Mouse (Mus musculus): ENCODE data around the gene Cpox. TPM values are rescaled to one million over a fixed set of nuclear protein-coding genes. Genes with fewer than 3 reads are reported as not detected.

Gene Cpox
- polyA plus RNA-seq, 1 experiment from 2014 or later, result 29.6 TPM

DNA sequence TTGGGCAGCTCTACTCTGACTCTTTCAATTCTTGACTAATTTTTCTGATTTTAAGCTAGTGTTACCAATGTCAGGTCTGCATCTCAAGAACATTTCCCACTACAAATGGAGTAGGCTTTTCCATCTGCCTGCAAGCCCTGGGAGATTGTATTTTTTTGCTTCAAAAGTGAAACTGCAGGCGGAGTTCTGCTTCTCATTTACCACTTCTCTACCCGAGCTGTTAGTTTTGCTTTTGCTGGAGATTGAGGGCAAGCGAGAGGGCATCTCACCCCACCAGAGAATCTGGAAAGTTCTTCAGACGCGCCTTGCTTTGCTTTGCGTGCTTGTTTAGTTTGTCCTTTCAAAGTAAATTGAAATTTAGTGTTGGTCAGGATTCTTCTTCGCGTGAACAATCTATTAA is 42.1 kb downstream of the Cpox start:
- H3K27me3 ChIP-seq (ENCODE audit: control insufficient read depth, insufficient read depth, low read length), result no peaks in the 10 kb centered on the region
- ATAC-seq (ENCODE audit: low FRiP score, low TSS enrichment), result no peak
- no peak overlapping the region for H3K9ac ChIP-seq (ENCODE audit: low read depth, low read length)
- H3K4me2 ChIP-seq (replicated peaks; ENCODE audit: low read depth, low read length), result no peak overlapping the region
- no peak overlapping the region for H3K27ac ChIP-seq (ENCODE audit: low read depth, low read length)
- no peaks in the 10 kb centered on the region for H3K4me1 ChIP-seq (ENCODE audit: control insufficient read depth, insufficient read depth, low read length)
- no peak overlapping the region for H3K4me3 ChIP-seq (ENCODE audit: low read length)
- no peaks in the 10 kb centered on the region for H3K36me3 ChIP-seq (ENCODE audit: control insufficient read depth, insufficient read depth, low read length)
- no peaks in the 10 kb centered on the region for H3K9me3 ChIP-seq (ENCODE audit: control insufficient read depth, low read length)
- 78% methylated on average over 8 of the region's 8 CpGs for WGBS

GRCm38 (mm10) chr16:58713128-58713527 is 43.0 kb downstream of the Cpox start:
- no peak overlapping the region for H3K4me3 ChIP-seq (ENCODE audit: low read length)
- ATAC-seq (ENCODE audit: low FRiP score, low TSS enrichment), result no peak
- H3K36me3 ChIP-seq (ENCODE audit: control insufficient read depth, insufficient read depth, low read length), result no peaks in the 10 kb centered on the region
- no peak overlapping the region for H3K4me2 ChIP-seq (replicated peaks; ENCODE audit: low read depth, low read length)
- H3K9me3 ChIP-seq (ENCODE audit: control insufficient read depth, low read length), result no peaks in the 10 kb centered on the region
- WGBS, result 89% methylated on average over 1 of the region's 1 CpGs
- H3K9ac ChIP-seq (ENCODE audit: low read depth, low read length), result no peak overlapping the region
- H3K27ac ChIP-seq (ENCODE audit: low read depth, low read length), result no peak overlapping the region
- no peaks in the 10 kb centered on the region for H3K27me3 ChIP-seq (ENCODE audit: control insufficient read depth, insufficient read depth, low read length)
- H3K4me1 ChIP-seq (ENCODE audit: control insufficient read depth, insufficient read depth, low read length), result no peaks in the 10 kb centered on the region

- Histone ChIP-seq H3K27me3 (ENCODE audit: control insufficient read depth, insufficient read depth, low read length) (no peaks in the 10 kb centered on the region), H3K9ac (ENCODE audit: low read depth, low read length) (no peak overlapping the region), H3K4me3 (ENCODE audit: low read length) (no peak overlapping the region), H3K9me3 (ENCODE audit: control insufficient read depth, low read length) (no peaks in the 10 kb centered on the region), H3K4me2 (replicated peaks; ENCODE audit: low read depth, low read length) (no peak overlapping the region), H3K4me1 (ENCODE audit: control insufficient read depth, insufficient read depth, low read length) (no peaks in the 10 kb centered on the region), H3K27ac (ENCODE audit: low read depth, low read length) (no peak overlapping the region), H3K36me3 (ENCODE audit: control insufficient read depth, insufficient read depth, low read length) (no peaks in the 10 kb centered on the region)
- 71% methylated on average over 4 of the region's 4 CpGs for WGBS
- no peak for ATAC-seq (ENCODE audit: low FRiP score, low TSS enrichment)
Observed at GRCm38 (mm10) chr16:58715018-58715417, 44.9 kb downstream of the Cpox start.

GRCm38 (mm10) chr16:58718666-58719120 is 48.6 kb downstream of the Cpox start, which contains the start of gene Gpr15:
Gene Gpr15 (minus strand): TSS chr16:58719070.
- no peaks in the 10 kb centered on the region for H3K27me3 ChIP-seq (ENCODE audit: control insufficient read depth, insufficient read depth, low read length)
- no peaks in the 10 kb centered on the region for H3K4me1 ChIP-seq (ENCODE audit: control insufficient read depth, insufficient read depth, low read length)
- H3K9ac ChIP-seq (ENCODE audit: low read depth, low read length), result no peak within 1 kb of the TSS
- H3K4me2 ChIP-seq (replicated peaks; ENCODE audit: low read depth, low read length), result no peak within 1 kb of the TSS
- no peak within 1 kb of the TSS for H3K27ac ChIP-seq (ENCODE audit: low read depth, low read length)
- 94% methylated on average over 7 of the region's 7 CpGs for WGBS
- no peak within 1 kb of the TSS for H3K4me3 ChIP-seq (ENCODE audit: low read length)
- no peaks in the 10 kb centered on the region for H3K36me3 ChIP-seq (ENCODE audit: control insufficient read depth, insufficient read depth, low read length)
- no peaks in the 10 kb centered on the region for H3K9me3 ChIP-seq (ENCODE audit: control insufficient read depth, low read length)
- ATAC-seq (ENCODE audit: low FRiP score, low TSS enrichment), result no peak

GRCm38 (mm10) chr16:58722292-58722691 is 52.2 kb downstream of the Cpox start:
- Histone ChIP-seq H3K27me3 (ENCODE audit: control insufficient read depth, insufficient read depth, low read length) (no peaks in the 10 kb centered on the region), H3K36me3 (ENCODE audit: control insufficient read depth, insufficient read depth, low read length) (no peaks in the 10 kb centered on the region), H3K4me1 (ENCODE audit: control insufficient read depth, insufficient read depth, low read length) (no peaks in the 10 kb centered on the region), H3K4me2 (replicated peaks; ENCODE audit: low read depth, low read length) (no peak overlapping the region), H3K9me3 (ENCODE audit: control insufficient read depth, low read length) (no peaks in the 10 kb centered on the region), H3K4me3 (ENCODE audit: low read length) (no peak overlapping the region), H3K27ac (ENCODE audit: low read depth, low read length) (no peak overlapping the region), H3K9ac (ENCODE audit: low read depth, low read length) (no peak overlapping the region)
- 90% methylated on average over 2 of the region's 2 CpGs for WGBS
- ATAC-seq (ENCODE audit: low FRiP score, low TSS enrichment), result no peak

- Histone ChIP-seq H3K4me3 (ENCODE audit: low read length) (peak overlapping the region; percentile 47; the same call in 1 of the 2 replicates), H3K4me2 (replicated peaks; ENCODE audit: low read depth, low read length) (peak overlapping the region; percentile 42), H3K27me3 (ENCODE audit: control insufficient read depth, insufficient read depth, low read length) (no peaks in the 10 kb centered on the region), H3K36me3 (ENCODE audit: control insufficient read depth, insufficient read depth, low read length) (peaks cover 18% of the 10 kb centered on the region), H3K4me1 (ENCODE audit: control insufficient read depth, insufficient read depth, low read length) (no peaks in the 10 kb centered on the region), H3K9ac (ENCODE audit: low read depth, low read length) (no peak overlapping the region), H3K9me3 (ENCODE audit: control insufficient read depth, low read length) (no peaks in the 10 kb centered on the region), H3K27ac (ENCODE audit: low read depth, low read length) (no peak overlapping the region)
- WGBS, result 77% methylated on average over 11 of the region's 11 CpGs
- ATAC-seq (ENCODE audit: low FRiP score, low TSS enrichment), result no peak
Observed at GRCm38 (mm10) chr16:58726680-58727476, 56.8 kb downstream of the Cpox start.

- ATAC-seq (ENCODE audit: low FRiP score, low TSS enrichment), result peak; percentile 100
- H3K36me3 ChIP-seq (ENCODE audit: control insufficient read depth, insufficient read depth, low read length), result peaks cover 26% of the 10 kb centered on the region
- peak within 1 kb of the TSS; percentile 72 for H3K27ac ChIP-seq (ENCODE audit: low read depth, low read length)
- H3K4me1 ChIP-seq (ENCODE audit: control insufficient read depth, insufficient read depth, low read length), result no peaks in the 10 kb centered on the region
- H3K4me3 ChIP-seq (ENCODE audit: low read length), result peak within 1 kb of the TSS; percentile 47
- no peaks in the 10 kb centered on the region for H3K9me3 ChIP-seq (ENCODE audit: control insufficient read depth, low read length)
- peak within 1 kb of the TSS; percentile 50 for H3K4me2 ChIP-seq (replicated peaks; ENCODE audit: low read depth, low read length)
- H3K27me3 ChIP-seq (ENCODE audit: control insufficient read depth, insufficient read depth, low read length), result no peaks in the 10 kb centered on the region
- 2% methylated on average over 30 of the region's 35 CpGs for WGBS
- peak within 1 kb of the TSS; percentile 62 for H3K9ac ChIP-seq (ENCODE audit: low read depth, low read length)
Observed at GRCm38 (mm10) chr16:58727477-58728131, 57.5 kb downstream of the Cpox start, which contains the start of gene Cldnd1. Gene Cldnd1 (plus strand): TSS chr16:58727910.

DNA sequence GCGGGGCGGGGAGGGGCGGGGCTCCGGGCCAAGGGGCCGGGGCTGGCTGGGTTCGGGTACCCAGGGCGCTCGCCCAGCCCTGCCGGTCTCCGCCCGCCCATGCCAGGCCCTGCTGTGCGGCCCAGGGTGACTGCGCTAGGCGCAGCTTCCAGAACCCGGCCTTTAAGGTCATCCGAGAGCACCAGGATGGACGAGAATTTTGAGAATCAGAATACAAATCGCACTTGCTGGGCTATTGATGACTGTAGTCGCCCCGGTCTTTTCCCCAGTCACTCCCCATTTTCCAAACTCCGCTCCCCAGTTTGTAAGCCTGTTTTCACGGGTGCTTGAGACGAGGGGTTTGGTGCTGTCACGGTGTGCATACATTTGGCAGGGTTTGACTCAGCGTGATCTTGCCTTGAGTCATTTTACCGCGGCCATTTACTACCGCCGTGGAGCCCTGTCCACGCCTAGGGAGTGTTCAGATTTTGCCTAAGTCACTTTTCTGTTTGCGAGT is 58.1 kb downstream of the Cpox start:
- H3K27me3 ChIP-seq (ENCODE audit: control insufficient read depth, insufficient read depth, low read length), result no peaks in the 10 kb centered on the region
- no peaks in the 10 kb centered on the region for H3K4me1 ChIP-seq (ENCODE audit: control insufficient read depth, insufficient read depth, low read length)
- no peaks in the 10 kb centered on the region for H3K9me3 ChIP-seq (ENCODE audit: control insufficient read depth, low read length)
- H3K4me2 ChIP-seq (replicated peaks; ENCODE audit: low read depth, low read length), result peak overlapping the region; percentile 50
- H3K36me3 ChIP-seq (ENCODE audit: control insufficient read depth, insufficient read depth, low read length), result peaks cover 28% of the 10 kb centered on the region
- peak overlapping the region; percentile 62 for H3K9ac ChIP-seq (ENCODE audit: low read depth, low read length)
- 2% methylated on average over 29 of the region's 31 CpGs for WGBS
- H3K27ac ChIP-seq (ENCODE audit: low read depth, low read length), result peak overlapping the region; percentile 72
- peak; percentile 93 for ATAC-seq (ENCODE audit: low FRiP score, low TSS enrichment)
- peak overlapping the region; percentile 47 for H3K4me3 ChIP-seq (ENCODE audit: low read length)

DNA sequence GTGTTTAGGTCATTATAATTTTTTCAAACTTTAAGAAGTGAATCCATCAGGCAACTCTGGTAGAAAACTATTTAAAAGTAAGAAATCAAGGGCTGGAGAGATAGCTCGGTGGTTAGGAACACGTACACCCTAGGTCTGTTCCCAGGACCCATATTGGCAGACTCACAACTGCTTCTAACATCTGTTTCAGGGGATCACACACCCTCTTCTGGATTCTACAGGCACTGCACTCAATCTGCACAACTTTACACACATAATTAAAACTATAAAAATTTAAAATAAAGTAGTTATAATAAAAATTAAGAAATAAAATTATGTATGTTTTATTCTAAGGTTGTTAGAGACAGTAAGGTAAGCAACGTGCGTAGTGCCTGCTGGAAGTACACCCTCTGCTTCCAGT is 68.1 kb downstream of the Cpox start:
- ATAC-seq (ENCODE audit: low FRiP score, low TSS enrichment), result no peak
- no peak overlapping the region for H3K27ac ChIP-seq (ENCODE audit: low read depth, low read length)
- H3K4me2 ChIP-seq (replicated peaks; ENCODE audit: low read depth, low read length), result no peak overlapping the region
- H3K27me3 ChIP-seq (ENCODE audit: control insufficient read depth, insufficient read depth, low read length), result no peaks in the 10 kb centered on the region
- 83% methylated on average over 4 of the region's 4 CpGs for WGBS
- H3K36me3 ChIP-seq (ENCODE audit: control insufficient read depth, insufficient read depth, low read length), result peaks cover 18% of the 10 kb centered on the region; the same call in 1 of the 2 replicates
- H3K4me3 ChIP-seq (ENCODE audit: low read length), result no peak overlapping the region
- H3K4me1 ChIP-seq (ENCODE audit: control insufficient read depth, insufficient read depth, low read length), result no peaks in the 10 kb centered on the region
- H3K9me3 ChIP-seq (ENCODE audit: control insufficient read depth, low read length), result no peaks in the 10 kb centered on the region
- H3K9ac ChIP-seq (ENCODE audit: low read depth, low read length), result no peak overlapping the region
